Mouse (Mus musculus) hindbrain, embryonic 11.5 days (tissue): ENCODE results near the gene Plekha6. TPM values are rescaled to one million over a fixed set of nuclear protein-coding genes. Genes with fewer than 3 reads are reported as not detected.

Experiments used
- ATAC-seq: fragments of 200-750 bp; cut with Nextera tagmentation; 2 replicates; pipeline ENCODE4 v1.8.0; 2017; ENCODE audit warnings: mild to moderate bottlenecking, moderate TSS enrichment, moderate library complexity; ENCODE audit not compliant: low FRiP score
- DNase-seq: peaks from one replicate; pipeline ENCODE4 v3.0.0-alpha.2; 2015; ENCODE audit warnings: low spot score
- H3K27ac ChIP-seq: fragments of 300-500 bp; sonication (generic); 2 replicates; pipeline ENCODE4 v1.5.1; 2014; ENCODE audit warnings: mild to moderate bottlenecking, low read depth, low read length
- H3K27me3 ChIP-seq: fragments of 300-500 bp; sonication (generic); 2 replicates; pipeline ENCODE4 v1.6.1; 2014; ENCODE audit warnings: mild to moderate bottlenecking, low read length, moderate library complexity, mixed read lengths; ENCODE audit not compliant: control insufficient read depth, insufficient read depth
- H3K36me3 ChIP-seq: fragments of 300-500 bp; sonication (generic); 2 replicates; pipeline ENCODE4 v1.6.1; 2014; ENCODE audit warnings: mild to moderate bottlenecking, low read length, moderate library complexity, mixed read lengths; ENCODE audit not compliant: control insufficient read depth, insufficient read depth
- H3K4me1 ChIP-seq: fragments of 300-500 bp; sonication (generic); replicated peaks from 2 replicates; pipeline ENCODE4 v1.6.1; 2014; ENCODE audit warnings: low read length, mixed read lengths; ENCODE audit not compliant: control insufficient read depth, insufficient read depth
- H3K4me2 ChIP-seq: fragments of 300-500 bp; sonication (generic); replicated peaks from 2 replicates; pipeline ENCODE4 v1.6.1; 2014; ENCODE audit warnings: mild to moderate bottlenecking, low read depth, low read length
- H3K4me3 ChIP-seq: fragments of 300-500 bp; sonication (generic); 2 replicates; pipeline ENCODE4 v1.5.1; 2014; ENCODE audit warnings: low read depth, low read length
- H3K9ac ChIP-seq: fragments of 300-500 bp; sonication (generic); 2 replicates; pipeline ENCODE4 v1.6.1; 2014; ENCODE audit warnings: low read depth, low read length
- H3K9me3 ChIP-seq: fragments of 300-500 bp; sonication (generic); 2 replicates; pipeline ENCODE4 v1.6.1; 2016; ENCODE audit warnings: low read length; ENCODE audit not compliant: control insufficient read depth
- WGBS: fragments of 180-500 bp; shearing (Covaris S2); extraction: QIAGEN DNeasy Blood & Tissue Kit; methylation state at CpG from one replicate; pipeline ENCODE4 v1.1.7; 2014; 5-methylcytosine and 5-hydroxymethylcytosine counted together
- polyA plus RNA-seq: library from polyadenylated mRNA; unstranded; fragments of >200 nt; fragmentation: Nextera tagmentation; extraction: Ambion mirVana; gene quantifications from 2 replicates; pipeline ENCODE4 v1.2.1, GENCODE M21; 2014

Gene Plekha6
- polyA plus RNA-seq, 1 experiment from 2014 or later, result 22.1 TPM

DNA sequence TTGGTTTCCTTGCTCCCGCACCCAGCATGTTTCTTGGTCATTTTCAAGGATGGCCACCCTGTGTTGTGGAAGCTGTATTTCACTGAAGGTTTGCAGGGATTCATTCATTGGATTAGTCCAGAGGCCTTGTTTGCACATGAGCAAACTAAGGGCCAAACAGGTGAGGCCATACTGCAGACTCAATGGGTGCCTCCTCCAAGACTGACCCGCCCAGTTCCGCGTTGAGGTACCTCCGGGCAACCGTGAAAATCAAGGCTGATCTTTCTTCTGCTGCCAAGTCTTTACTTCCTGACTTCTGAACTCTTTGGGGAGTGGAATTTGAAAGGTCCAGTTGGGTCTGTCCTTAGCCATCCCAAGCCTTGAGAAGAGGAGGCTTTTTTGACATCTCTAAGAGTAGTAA lies 90.2 kb downstream of the Plekha6 start:
- H3K9ac ChIP-seq, result no peak overlapping the region
- ATAC-seq (no peak), DNase-seq (no peak)
- H3K9me3 ChIP-seq, result no peaks in the 10 kb centered on the region
- no peak overlapping the region for H3K27ac ChIP-seq
- H3K36me3 ChIP-seq, result no peaks in the 10 kb centered on the region
- H3K4me2 ChIP-seq, result no peak overlapping the region
- H3K27me3 ChIP-seq, result no peaks in the 10 kb centered on the region
- 86% methylated on average over 6 of the region's 6 CpGs for WGBS
- peaks cover 18% of the 10 kb centered on the region; the same call in 1 of the 2 replicates for H3K4me1 ChIP-seq
- H3K4me3 ChIP-seq, result no peak overlapping the region

DNA sequence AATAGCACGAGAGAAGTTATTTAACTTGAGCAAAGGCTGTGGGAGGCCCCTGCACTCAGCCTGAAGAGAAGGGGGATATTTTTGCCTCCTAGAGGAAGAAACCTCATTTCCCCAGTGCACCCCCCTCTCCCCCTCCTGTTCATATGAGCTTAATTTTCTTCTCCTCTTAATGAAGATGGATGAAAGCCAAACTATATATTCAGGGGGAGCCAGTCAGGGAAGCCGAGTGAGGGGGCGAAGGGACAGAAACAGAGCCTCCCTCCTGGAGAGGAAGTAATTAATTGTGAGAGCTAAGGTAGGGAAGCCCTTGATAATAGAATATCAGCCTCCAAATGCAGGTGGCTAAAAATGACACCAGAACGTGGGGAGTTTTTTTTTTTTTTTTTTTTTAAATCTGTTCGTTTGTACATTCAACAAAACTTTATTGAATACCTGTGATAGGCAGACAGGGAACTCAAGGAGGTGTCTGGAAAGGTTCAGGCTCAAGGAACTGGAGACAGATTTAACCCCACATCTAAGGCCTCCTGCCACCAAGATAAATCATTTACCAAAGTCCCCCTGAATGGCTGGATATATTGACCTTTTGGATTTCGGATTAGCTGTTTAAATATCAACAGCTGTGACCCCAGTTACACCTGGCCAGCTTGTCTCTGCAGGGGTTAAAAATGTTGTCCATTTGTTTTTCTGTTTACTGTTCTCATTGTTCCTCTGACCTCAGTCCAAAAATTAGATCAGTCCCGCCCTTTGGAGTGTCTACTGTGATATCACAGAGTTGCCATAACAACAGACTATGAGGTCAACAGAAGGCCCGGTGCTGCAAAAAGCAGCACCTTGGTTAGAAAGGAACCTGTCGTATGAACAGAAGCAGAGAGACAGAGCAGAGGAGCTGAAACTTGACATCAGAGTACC lies 91.1 kb downstream of the Plekha6 start:
- no peak for DNase-seq
- no peaks in the 10 kb centered on the region for H3K36me3 ChIP-seq
- H3K9ac ChIP-seq, result no peak overlapping the region
- H3K4me2 ChIP-seq, result no peak overlapping the region
- H3K9me3 ChIP-seq, result no peaks in the 10 kb centered on the region
- H3K27me3 ChIP-seq, result no peaks in the 10 kb centered on the region
- H3K27ac ChIP-seq, result no peak overlapping the region
- H3K4me3 ChIP-seq, result no peak overlapping the region
- 58% methylated on average over 9 of the region's 9 CpGs for WGBS
- H3K4me1 ChIP-seq, result peaks cover 18% of the 10 kb centered on the region; the same call in 1 of the 2 replicates
- no peak for ATAC-seq

DNA sequence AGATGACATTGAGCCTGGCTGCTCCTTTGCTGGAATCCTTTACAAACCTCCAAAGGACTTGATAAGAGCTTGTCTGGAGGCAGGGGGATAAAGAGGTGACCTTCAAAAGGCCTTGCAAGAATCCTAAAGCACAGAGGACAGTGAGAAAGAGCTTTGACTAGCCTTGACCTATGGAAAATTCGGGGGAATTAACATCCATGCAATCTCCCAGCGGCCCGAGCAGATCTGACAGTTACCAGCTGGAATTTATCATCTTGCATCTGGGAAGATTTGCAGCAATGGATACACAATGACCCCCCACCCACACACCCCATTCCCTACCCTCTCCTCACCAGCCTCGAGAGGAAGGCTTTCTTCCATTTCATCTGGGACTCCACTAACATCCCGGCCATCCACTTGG lies 91.8 kb downstream of the Plekha6 start:
- no peak for ATAC-seq
- peaks cover 18% of the 10 kb centered on the region; the same call in 1 of the 2 replicates for H3K4me1 ChIP-seq
- H3K4me3 ChIP-seq, result no peak overlapping the region
- H3K27me3 ChIP-seq, result no peaks in the 10 kb centered on the region
- no peak overlapping the region for H3K27ac ChIP-seq
- H3K36me3 ChIP-seq, result no peaks in the 10 kb centered on the region
- H3K4me2 ChIP-seq, result no peak overlapping the region
- 52% methylated on average over 5 of the region's 5 CpGs for WGBS
- H3K9me3 ChIP-seq, result no peaks in the 10 kb centered on the region
- DNase-seq, result no peak
- no peak overlapping the region for H3K9ac ChIP-seq

DNA sequence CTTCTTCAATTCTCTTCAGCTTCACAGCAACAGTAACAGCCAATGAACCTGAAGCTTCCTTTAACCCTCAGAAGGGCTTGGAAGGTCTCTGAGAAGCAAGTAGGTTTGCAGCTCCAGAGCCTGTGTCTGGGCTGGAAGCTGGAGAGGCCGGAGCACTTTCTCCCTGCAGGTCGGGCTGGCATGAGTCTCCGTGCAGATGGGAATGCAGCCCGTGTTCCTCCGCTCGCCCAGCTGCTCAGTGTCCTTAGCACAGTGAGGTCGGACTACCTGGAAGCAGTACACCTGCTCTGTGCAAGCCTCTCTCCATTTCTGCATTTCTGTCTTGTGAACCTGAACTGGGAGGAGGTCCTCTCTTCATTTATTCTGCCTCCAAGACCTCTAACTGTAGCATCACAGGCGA lies 92.3 kb downstream of the Plekha6 start:
- no peaks in the 10 kb centered on the region for H3K36me3 ChIP-seq
- H3K27me3 ChIP-seq, result no peaks in the 10 kb centered on the region
- 77% methylated on average over 8 of the region's 8 CpGs for WGBS
- H3K9ac ChIP-seq, result no peak overlapping the region
- H3K9me3 ChIP-seq, result no peaks in the 10 kb centered on the region
- H3K4me1 ChIP-seq, result peaks cover 14% of the 10 kb centered on the region; the same call in 1 of the 2 replicates
- no peak for DNase-seq
- no peak for ATAC-seq
- no peak overlapping the region for H3K27ac ChIP-seq
- no peak overlapping the region for H3K4me3 ChIP-seq
- H3K4me2 ChIP-seq, result no peak overlapping the region

DNA sequence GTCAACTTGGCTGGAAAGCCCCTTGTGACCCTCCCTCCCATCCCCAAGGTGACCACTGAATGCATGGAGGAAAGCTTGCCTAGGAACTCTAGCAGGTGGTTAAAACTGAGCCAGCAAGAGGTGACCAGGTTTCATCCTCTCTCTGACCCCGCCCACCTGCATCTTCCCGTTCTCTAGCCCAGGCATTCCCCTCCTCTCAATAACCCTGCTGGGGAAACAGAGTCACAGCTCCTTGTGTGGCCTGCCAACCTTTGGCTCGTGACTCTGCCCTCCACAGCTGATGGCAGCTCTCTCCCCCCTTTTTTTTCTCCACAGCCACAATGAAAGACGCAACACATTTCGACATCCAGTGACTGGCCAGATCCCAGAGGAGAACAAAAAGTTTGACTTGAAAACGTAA lies 94.7 kb downstream of the Plekha6 start:
- Histone ChIP-seq H3K4me3 (no peak overlapping the region), H3K4me1 (peaks cover 5% of the 10 kb centered on the region; the same call in 1 of the 2 replicates), H3K9me3 (no peaks in the 10 kb centered on the region), H3K27ac (no peak overlapping the region), H3K4me2 (no peak overlapping the region), H3K9ac (no peak overlapping the region), H3K27me3 (no peaks in the 10 kb centered on the region), H3K36me3 (no peaks in the 10 kb centered on the region)
- ATAC-seq, result no peak
- 64% methylated on average over 6 of the region's 6 CpGs for WGBS
- DNase-seq, result no peak

DNA sequence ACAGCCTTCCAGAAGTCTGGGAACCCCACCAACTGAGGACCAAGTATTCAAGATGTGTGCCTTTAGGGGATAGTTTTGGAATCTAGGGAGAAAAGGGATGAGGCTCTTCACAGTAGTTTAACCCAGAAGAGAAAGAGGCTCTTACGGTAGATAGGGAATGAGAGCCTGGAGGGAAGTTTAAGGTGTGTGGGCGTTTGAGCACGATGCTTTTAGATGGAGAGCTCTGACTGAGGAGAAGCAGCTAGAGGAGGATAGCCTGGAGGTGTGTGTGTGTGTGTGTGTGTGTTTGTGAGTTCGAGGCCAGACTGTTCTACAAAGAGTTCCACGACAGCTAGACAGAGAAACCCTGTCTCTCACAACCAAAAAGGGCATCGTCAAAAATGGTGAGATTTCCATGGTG lies 98.6 kb downstream of the Plekha6 start:
- no peak overlapping the region for H3K27ac ChIP-seq
- no peak overlapping the region for H3K4me2 ChIP-seq
- H3K36me3 ChIP-seq, result no peaks in the 10 kb centered on the region
- H3K4me3 ChIP-seq, result no peak overlapping the region
- H3K9ac ChIP-seq, result no peak overlapping the region
- no peak for ATAC-seq
- no peak for DNase-seq
- H3K9me3 ChIP-seq, result no peaks in the 10 kb centered on the region
- H3K4me1 ChIP-seq, result peaks cover 6% of the 10 kb centered on the region
- 91% methylated on average over 6 of the region's 6 CpGs for WGBS
- H3K27me3 ChIP-seq, result no peaks in the 10 kb centered on the region

DNA sequence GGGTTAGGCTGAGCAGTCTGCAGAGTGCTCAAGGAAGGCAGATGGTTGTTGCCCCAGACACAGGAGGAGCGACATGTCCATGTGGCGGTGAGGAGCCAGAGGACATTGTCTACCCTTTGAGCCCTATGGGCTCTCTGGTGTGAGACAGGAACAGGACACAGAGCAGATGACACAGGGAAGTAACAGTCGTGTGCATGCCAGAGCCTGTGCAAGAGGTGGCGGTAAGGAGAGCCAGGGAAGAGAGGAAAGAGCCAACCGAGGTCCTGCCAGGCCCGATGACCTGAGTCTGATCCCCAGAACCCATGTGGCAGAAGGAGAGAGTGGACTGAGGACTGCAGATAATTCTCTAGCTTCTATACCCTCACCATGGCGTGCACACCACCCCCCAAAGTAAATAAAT lies 99.1 kb downstream of the Plekha6 start:
- no peaks in the 10 kb centered on the region for H3K36me3 ChIP-seq
- ATAC-seq, result no peak
- no peak overlapping the region for H3K9ac ChIP-seq
- no peak overlapping the region for H3K4me3 ChIP-seq
- no peak for DNase-seq
- H3K27ac ChIP-seq, result no peak overlapping the region
- no peak overlapping the region for H3K4me2 ChIP-seq
- WGBS, result 89% methylated on average over 7 of the region's 7 CpGs
- no peaks in the 10 kb centered on the region for H3K9me3 ChIP-seq
- H3K4me1 ChIP-seq, result peaks cover 5% of the 10 kb centered on the region
- no peaks in the 10 kb centered on the region for H3K27me3 ChIP-seq

DNA sequence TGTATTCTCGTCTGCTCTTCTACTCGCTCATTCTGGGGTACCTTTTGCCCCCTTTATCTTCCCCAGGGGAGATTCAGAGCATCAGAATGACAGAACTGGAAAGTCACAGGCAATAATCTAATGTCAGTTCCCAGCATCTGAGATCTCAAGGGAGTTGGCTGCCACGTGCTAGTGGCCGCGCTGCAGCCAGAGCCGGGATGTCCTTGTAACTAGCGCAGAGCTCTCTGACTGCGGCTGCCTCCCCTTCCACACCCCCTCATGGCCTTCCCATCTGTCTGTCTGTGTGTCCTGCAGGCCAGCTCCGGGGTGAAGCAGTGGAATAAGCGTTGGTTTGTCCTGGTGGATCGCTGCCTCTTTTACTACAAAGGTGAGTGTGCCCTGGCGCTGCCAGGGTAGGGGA lies 100.4 kb downstream of the Plekha6 start:
- Histone ChIP-seq H3K27ac (no peak overlapping the region), H3K4me2 (no peak overlapping the region), H3K4me1 (peaks cover 7% of the 10 kb centered on the region), H3K4me3 (no peak overlapping the region), H3K9me3 (no peaks in the 10 kb centered on the region), H3K27me3 (no peaks in the 10 kb centered on the region), H3K36me3 (no peaks in the 10 kb centered on the region), H3K9ac (no peak overlapping the region)
- 68% methylated on average over 12 of the region's 12 CpGs for WGBS
- DNase-seq (no peak), ATAC-seq (no peak)
